Comparison of ENCODE assay signal across 13 mouse cellular contexts in genomic region chr6:140546095-140546494, GRCm38 (mm10).
A peak's percentile ranks its signal among the peaks of the same experiment; 100 is the strongest.
DNase-seq lines count a peak whose midpoint lies in the region; ATAC-seq lines count a peak whose summit lies in the region.
"Had no signal": no experiment of that assay in that cellular context is flagged by ENCODE, and none has a peak within 500 bp of the region (broad histone marks: within the 10 kb centered on the region; RNA-seq: fewer than 3 reads in every experiment).

No protein-coding gene starts in this region.

- no peak for ATAC-seq in heart, embryonic 15.5 days (replicated peaks; ENCODE audit: insufficient number of reproducible peaks, insufficient read depth, low FRiP score, low read depth)
- ATAC-seq in activated CD4-positive, CD25-positive, alpha-beta regulatory T cell, adult 4 months: peak; percentile 77
- no peak for ATAC-seq in liver, embryonic 15.5 days (ENCODE audit: insufficient read depth)
- ATAC-seq in midbrain, embryonic 13.5 days: no peak
- ATAC-seq: forebrain, embryonic 13.5 days; hindbrain, postnatal 0 days had no signal

- H3K4me1 ChIP-seq in heart, embryonic 15.5 days (replicated peaks): peaks cover 28% of the 10 kb centered on the region
- H3K4me1 ChIP-seq in liver, embryonic 15.5 days (replicated peaks): 0 out of 2 replicates have a peak, but pooled peaks cover 7% of the 10 kb centered on the region
- H3K4me1 ChIP-seq in midbrain, embryonic 13.5 days (replicated peaks): peaks cover 17% of the 10 kb centered on the region
- H3K4me1 ChIP-seq: forebrain, embryonic 13.5 days had no signal

- H3K27ac ChIP-seq in heart, embryonic 15.5 days: no peak overlapping the region; the same call in 1 of the 2 replicates
- 0 out of 2 replicates have a peak overlapping the region, but pooled peaks have one; percentile 19 for H3K27ac ChIP-seq in liver, embryonic 15.5 days (replicated peaks)
- H3K27ac ChIP-seq in midbrain, embryonic 13.5 days: no peak overlapping the region
- H3K27ac ChIP-seq: embryonic facial prominence, embryonic 12.5 days; forebrain, embryonic 13.5 days had no signal

- intact Hi-C loops in heart, postnatal 14 days (cut with DNase I): no loop called here

- peaks cover 17% of the 10 kb centered on the region for H3K36me3 ChIP-seq in heart, embryonic 15.5 days
- 0 out of 2 replicates have a peak, but pooled peaks cover 4% of the 10 kb centered on the region for H3K36me3 ChIP-seq in liver, embryonic 15.5 days (replicated peaks)
- H3K36me3 ChIP-seq in midbrain, embryonic 13.5 days: peaks cover 54% of the 10 kb centered on the region

- H3K27me3 ChIP-seq in heart, embryonic 15.5 days: no peaks in the 10 kb centered on the region
- no peaks in the 10 kb centered on the region for H3K27me3 ChIP-seq in liver, embryonic 15.5 days
- no peaks in the 10 kb centered on the region for H3K27me3 ChIP-seq in midbrain, embryonic 13.5 days
- H3K27me3 ChIP-seq: embryonic facial prominence, embryonic 12.5 days; forebrain, embryonic 13.5 days had no signal

- no peak overlapping the region for H3K9ac ChIP-seq in heart, embryonic 15.5 days
- H3K9ac ChIP-seq in liver, embryonic 15.5 days: no peak overlapping the region
- no peak overlapping the region for H3K9ac ChIP-seq in midbrain, embryonic 13.5 days (replicated peaks)
- H3K9ac ChIP-seq: embryonic facial prominence, embryonic 12.5 days; forebrain, embryonic 13.5 days had no signal

- H3K4me2 ChIP-seq in heart, embryonic 15.5 days: peak overlapping the region; percentile 44; the same call in 1 of the 2 replicates
- H3K4me2 ChIP-seq in liver, embryonic 15.5 days: no peak overlapping the region
- no peak overlapping the region for H3K4me2 ChIP-seq in midbrain, embryonic 13.5 days (replicated peaks)
- H3K4me2 ChIP-seq: embryonic facial prominence, embryonic 12.5 days; forebrain, embryonic 13.5 days had no signal

- WGBS in heart, embryonic 15.5 days: 70% methylated on average over 8 of the region's 8 CpGs
- 61% methylated on average over 8 of the region's 8 CpGs for WGBS in liver, embryonic 15.5 days (ENCODE audit: insufficient replicate concordance)
- WGBS in midbrain, embryonic 13.5 days: 89% methylated on average over 8 of the region's 8 CpGs

- no peak overlapping the region for H3K4me3 ChIP-seq in heart, embryonic 15.5 days
- no peak overlapping the region for H3K4me3 ChIP-seq in liver, embryonic 15.5 days (replicated peaks)
- H3K4me3 ChIP-seq in midbrain, embryonic 13.5 days (replicated peaks): no peak overlapping the region
- H3K4me3 ChIP-seq: embryonic facial prominence, embryonic 12.5 days; forebrain, embryonic 13.5 days had no signal

- no peak for DNase-seq in heart, postnatal 14 days
- DNase-seq in thymus, postnatal 14 days: peak; percentile 62
- DNase-seq in ovary, postnatal 36 days (ENCODE audit: low spot score): no peak
- DNase-seq: cerebellum, adult 9-10 months; layer of hippocampus, postnatal 36 days; spleen, adult 18-20 months had no signal

- no peaks in the 10 kb centered on the region for H3K9me3 ChIP-seq in heart, embryonic 15.5 days (replicated peaks)
- H3K9me3 ChIP-seq in liver, embryonic 15.5 days (replicated peaks): no peaks in the 10 kb centered on the region
- H3K9me3 ChIP-seq in midbrain, embryonic 13.5 days: no peaks in the 10 kb centered on the region
- H3K9me3 ChIP-seq: embryonic facial prominence, embryonic 12.5 days; forebrain, embryonic 13.5 days had no signal
